Mouse (Mus musculus): ENCODE results near the gene Tmc3.

- no peak for TF ChIP-seq CTCF (IDR thresholded peaks at IDR 0.05)
- no peak for TF ChIP-seq EP300 (IDR thresholded peaks at IDR 0.05)
These were observed 43.1 kb upstream of the Tmc3 start for GRCm38 (mm10) chr7:83541536-83542169.
